Comparison of ENCODE assay signal across 9 mouse cellular contexts in the genomic region with DNA sequence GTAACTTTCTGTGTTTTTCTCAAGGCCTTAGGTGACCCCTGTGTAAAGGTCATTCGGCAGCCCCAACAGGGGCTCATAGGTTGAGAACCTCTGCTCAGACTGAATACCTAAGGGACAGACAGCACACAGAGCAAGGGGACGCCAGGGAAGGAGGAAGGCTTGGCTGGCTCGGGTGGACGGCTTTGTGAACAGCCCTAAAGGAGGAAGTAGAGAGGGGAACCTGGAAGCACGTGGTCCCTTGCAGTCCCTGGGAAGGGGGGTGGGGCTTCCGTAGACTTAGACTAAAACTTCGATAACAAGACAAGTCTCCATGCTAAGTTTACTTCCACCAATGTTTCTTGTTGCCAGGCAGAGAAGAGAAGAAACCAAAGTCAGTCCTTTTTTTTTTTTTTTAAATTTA. TPM values are rescaled to one million over a fixed set of nuclear protein-coding genes. Genes with fewer than 3 reads are reported as not detected.
DNase-seq lines count a peak whose midpoint lies in the region; ATAC-seq and TF ChIP-seq lines count a peak whose summit lies in the region.
"Had no signal": no experiment of that assay in that cellular context is flagged by ENCODE, and none has a peak within 500 bp of the region (broad histone marks: within the 10 kb centered on the region; RNA-seq: fewer than 3 reads in every experiment).

No protein-coding gene starts in this region.

- peaks cover 11% of the 10 kb centered on the region for H3K27me3 ChIP-seq in forebrain, embryonic 11.5 days (ENCODE audit: control insufficient read depth, insufficient read depth, low read length)

- H3K36me3 ChIP-seq in forebrain, embryonic 11.5 days (ENCODE audit: control insufficient read depth, insufficient read depth, low read length) = no peaks in the 10 kb centered on the region
- H3K36me3 ChIP-seq: hindbrain, embryonic 13.5 days had no signal

- 3% methylated on average over 7 of the region's 7 CpGs for WGBS in bone marrow, adult 2 months
- WGBS in forebrain, embryonic 11.5 days = 60% methylated on average over 7 of the region's 7 CpGs

- TF ChIP-seq POLR2A in bone marrow, adult 2 months (IDR thresholded peaks at IDR 0.05; ENCODE audit: borderline replicate concordance, control insufficient read depth, low read depth, low read length) = 0 out of 2 replicates have a peak, but pooled peaks have one; percentile 7

- peak; percentile 77 for DNase-seq in layer of hippocampus, adult 9-11 months
- DNase-seq in layer of hippocampus, postnatal 36 days = no peak
- peak; percentile 46 for DNase-seq in thymus, postnatal 10 days (ENCODE audit: low spot score in 2 of 2)
- DNase-seq in forebrain, embryonic 11.5 days (ENCODE audit: low spot score) = no peak
- DNase-seq in ovary, adult 18-20 months (ENCODE audit: low spot score) = no peak

- peak overlapping the region; percentile 68; the same call in 1 of the 2 replicates for H3K27ac ChIP-seq in bone marrow, adult 2 months (ENCODE audit: control insufficient read depth, insufficient read depth, low read depth, low read length, poor library complexity)
- no peak overlapping the region for H3K27ac ChIP-seq in forebrain, embryonic 11.5 days (ENCODE audit: low read depth, low read length)
- H3K27ac ChIP-seq: hindbrain, embryonic 13.5 days; liver, embryonic 14.5 days had no signal

- ATAC-seq in megakaryocyte, adult 5-6 weeks (ENCODE audit: poor library complexity, severe bottlenecking) = peak; percentile 67
- ATAC-seq in forebrain, embryonic 11.5 days (replicated peaks; ENCODE audit: low FRiP score) = no peak

- TF ChIP-seq CTCF in bone marrow, adult 2 months (IDR thresholded peaks at IDR 0.05; ENCODE audit: control insufficient read depth, insufficient read depth, low read length) = no peak

- no peak overlapping the region for H3K4me3 ChIP-seq in bone marrow, adult 2 months (replicated peaks; ENCODE audit: control insufficient read depth, low read depth, low read length)
- no peak overlapping the region for H3K4me3 ChIP-seq in forebrain, embryonic 11.5 days (ENCODE audit: low read depth, low read length)
- H3K4me3 ChIP-seq: hindbrain, embryonic 13.5 days had no signal

- no peak overlapping the region for H3K4me2 ChIP-seq in forebrain, embryonic 11.5 days (ENCODE audit: low read depth, low read length, severe bottlenecking)
- H3K4me2 ChIP-seq: hindbrain, embryonic 13.5 days had no signal

- H3K4me1 ChIP-seq in bone marrow, adult 2 months (ENCODE audit: control insufficient read depth, insufficient read depth, low read length) = peaks cover 7% of the 10 kb centered on the region
- peaks cover 12% of the 10 kb centered on the region; the same call in 1 of the 2 replicates for H3K4me1 ChIP-seq in forebrain, embryonic 11.5 days (replicated peaks; ENCODE audit: control insufficient read depth, insufficient read depth, low read length)

- no peaks in the 10 kb centered on the region for H3K9me3 ChIP-seq in forebrain, embryonic 11.5 days (ENCODE audit: control insufficient read depth, low read length)
- H3K9me3 ChIP-seq: hindbrain, embryonic 13.5 days had no signal

- H3K9ac ChIP-seq in forebrain, embryonic 11.5 days (ENCODE audit: low read length) = no peak overlapping the region
- H3K9ac ChIP-seq: hindbrain, embryonic 13.5 days; liver, embryonic 14.5 days had no signal

RNA-seq across cellular contexts. Expression of gene Nfam1, which starts 3.0 kb away (rescaled TPM):
- 1 to 10 TPM; 1.8 to 2.1 TPM for total RNA-seq in layer of hippocampus, postnatal 36 days (2021)
- polyA plus RNA-seq in bone marrow, adult 2 months (2011; ENCODE audit: insufficient read depth, insufficient read length, low replicate concordance, missing spikeins) = 26.4 and 69.6 TPM in 2 replicates
- total RNA-seq in megakaryocyte, adult 5-6 weeks (2015) = 159 TPM in 2 replicates
- 189 and 212 TPM in 2 replicates for total RNA-seq in megakaryocyte, adult 5-6 weeks (2017)
- polyA plus RNA-seq in forebrain, embryonic 11.5 days (2014; fragmentation: Nextera tagmentation; extraction: Ambion mirVana) = 1.7 and 2.9 TPM in 2 replicates

RNA-seq across cellular contexts. Expression of gene Tcf20, which starts 48.4 kb away (rescaled TPM):
- 100 to 1,000 TPM; 212 to 230 TPM for total RNA-seq in layer of hippocampus, postnatal 36 days (2021)
- polyA plus RNA-seq in bone marrow, adult 2 months (2011; ENCODE audit: insufficient read depth, insufficient read length, low replicate concordance, missing spikeins) = 13.8 and 26.4 TPM in 2 replicates
- 40.7 and 46.5 TPM in 2 replicates for total RNA-seq in megakaryocyte, adult 5-6 weeks (2015)
- 75.9 and 85.2 TPM in 2 replicates for total RNA-seq in megakaryocyte, adult 5-6 weeks (2017)
- polyA plus RNA-seq in forebrain, embryonic 11.5 days (2014; fragmentation: Nextera tagmentation; extraction: Ambion mirVana) = 12.1 and 12.6 TPM in 2 replicates

RNA-seq across cellular contexts. Expression of gene Serhl, which starts 53.2 kb away (rescaled TPM):
- total RNA-seq in layer of hippocampus, postnatal 36 days (2021) = 10 to 100 TPM in 1 of 2 experiments, 1 to 10 TPM in 1; 9.3 to 10.1 TPM
- polyA plus RNA-seq in bone marrow, adult 2 months (2011; ENCODE audit: insufficient read depth, insufficient read length, low replicate concordance, missing spikeins) = 22.8 and 31.5 TPM in 2 replicates
- 36.6 and 46.4 TPM in 2 replicates for total RNA-seq in megakaryocyte, adult 5-6 weeks (2015)
- 27.0 and 34.6 TPM in 2 replicates for total RNA-seq in megakaryocyte, adult 5-6 weeks (2017)
- 46.0 and 47.3 TPM in 2 replicates for polyA plus RNA-seq in forebrain, embryonic 11.5 days (2014; fragmentation: Nextera tagmentation; extraction: Ambion mirVana)

Comparison
In these comparisons a context has a peak if more than half of its experiments do, and no peak if none do; other contexts are left out.
1. DNase-seq: peak in layer of hippocampus, adult 9-11 months (single experiment) and thymus, postnatal 10 days (2 of 2); none in layer of hippocampus, postnatal 36 days (0 of 2), forebrain, embryonic 11.5 days (single experiment) and ovary, adult 18-20 months (single experiment).
2. RNA of gene Nfam1, which starts 3.0 kb away (total RNA-seq): 159 to 212 TPM in megakaryocyte, adult 5-6 weeks; 1.8 to 2.1 TPM in layer of hippocampus, postnatal 36 days; every median in the first group is over 10 times any median in the second.